Comparison of ENCODE assay signal across 12 mouse cellular contexts in genomic region chr17:29451841-29452210, GRCm38 (mm10). TPM values are rescaled to one million over a fixed set of nuclear protein-coding genes. Genes with fewer than 3 reads are reported as not detected.
DNase-seq lines count a peak whose midpoint lies in the region; ATAC-seq lines count a peak whose summit lies in the region.
"Had no signal": no experiment of that assay in that cellular context is flagged by ENCODE, and none has a peak within 500 bp of the region (broad histone marks: within the 10 kb centered on the region; RNA-seq: fewer than 3 reads in every experiment).

No protein-coding gene starts in this region.

- no peaks in the 10 kb centered on the region for H3K27me3 ChIP-seq in heart, embryonic 10.5 days (ENCODE audit: insufficient read depth, poor library complexity, severe bottlenecking)
- H3K27me3 ChIP-seq in kidney, embryonic 16.5 days (ENCODE audit: insufficient read depth, low read length), result no peaks in the 10 kb centered on the region
- H3K27me3 ChIP-seq in intestine, embryonic 16.5 days (replicated peaks; ENCODE audit: control insufficient read depth, insufficient read depth, low read length), result no peaks in the 10 kb centered on the region

- H3K4me3 ChIP-seq in heart, embryonic 10.5 days, result peak overlapping the region; percentile 42
- H3K4me3 ChIP-seq in kidney, embryonic 16.5 days (ENCODE audit: low read length), result no peak overlapping the region
- H3K4me3 ChIP-seq in intestine, embryonic 16.5 days (ENCODE audit: low read length), result no peak overlapping the region

- no peaks in the 10 kb centered on the region for H3K36me3 ChIP-seq in heart, embryonic 10.5 days
- no peaks in the 10 kb centered on the region for H3K36me3 ChIP-seq in kidney, embryonic 16.5 days (ENCODE audit: insufficient read depth, low read length)
- H3K36me3 ChIP-seq in intestine, embryonic 16.5 days (ENCODE audit: control insufficient read depth, insufficient read depth, low read length), result no peaks in the 10 kb centered on the region

- peak overlapping the region; percentile 91 for H3K27ac ChIP-seq in heart, embryonic 10.5 days
- peak overlapping the region; percentile 85 for H3K27ac ChIP-seq in kidney, embryonic 16.5 days (ENCODE audit: low read length)
- H3K27ac ChIP-seq in intestine, embryonic 16.5 days (ENCODE audit: low read length), result peak overlapping the region; percentile 84
- H3K27ac ChIP-seq: macrophage had no signal

- ATAC-seq in kidney, embryonic 16.5 days (ENCODE audit: low FRiP score, low TSS enrichment), result no peak
- no peak for ATAC-seq in intestine, embryonic 16.5 days

- H3K4me2 ChIP-seq in kidney, embryonic 16.5 days (replicated peaks; ENCODE audit: low read depth, low read length), result peak overlapping the region; percentile 45; the same call in 1 of the 2 replicates
- H3K4me2 ChIP-seq in intestine, embryonic 16.5 days (ENCODE audit: low read depth, low read length), result no peak overlapping the region

- H3K9me3 ChIP-seq in heart, embryonic 10.5 days, result no peaks in the 10 kb centered on the region
- no peaks in the 10 kb centered on the region for H3K9me3 ChIP-seq in kidney, embryonic 16.5 days (ENCODE audit: low read length)
- peaks cover 3% of the 10 kb centered on the region; the same call in 1 of the 2 replicates for H3K9me3 ChIP-seq in intestine, embryonic 16.5 days (ENCODE audit: control insufficient read depth, low read length)

- H3K4me1 ChIP-seq in heart, embryonic 10.5 days, result peaks cover 58% of the 10 kb centered on the region
- H3K4me1 ChIP-seq in kidney, embryonic 16.5 days (ENCODE audit: insufficient read depth, low read length), result peaks cover 19% of the 10 kb centered on the region
- H3K4me1 ChIP-seq in intestine, embryonic 16.5 days (ENCODE audit: control insufficient read depth, insufficient read depth, low read length), result peaks cover 28% of the 10 kb centered on the region

- DNase-seq in heart, embryonic 10.5 days (ENCODE audit: low spot score), result no peak
- no peak for DNase-seq in heart, adult 9 months (ENCODE audit: low spot score in 2 of 2)
- DNase-seq in kidney, postnatal 10 days, result no peak
- DNase-seq in ES-CJ7 (ENCODE audit: low read depth, low spot score), result peak; percentile 64
- no peak for DNase-seq in spleen, adult 12 weeks (ENCODE audit: low spot score)
- DNase-seq in cerebellum, adult 9-11 months, result no peak
- DNase-seq: adrenal gland, postnatal 36 days; cerebellum, adult 2 months; gastrocnemius, postnatal 25 days had no signal

- H3K9ac ChIP-seq in kidney, embryonic 16.5 days (replicated peaks; ENCODE audit: low read length), result no peak overlapping the region
- H3K9ac ChIP-seq in intestine, embryonic 16.5 days (ENCODE audit: low read depth, low read length), result no peak overlapping the region

- 21% methylated on average over 8 of the region's 8 CpGs for WGBS in heart, embryonic 10.5 days
- WGBS in kidney, embryonic 16.5 days, result 40% methylated on average over 8 of the region's 8 CpGs
- WGBS in intestine, embryonic 16.5 days, result 44% methylated on average over 8 of the region's 8 CpGs

RNA-seq across cellular contexts. Expression of gene Pim1, which starts 38.7 kb away (rescaled TPM):
- polyA plus RNA-seq in heart, embryonic 10.5 days (2016; fragmentation: Nextera tagmentation; extraction: Ambion mirVana), result 28.7 and 31.4 TPM in 2 replicates
- 12.5 and 14.5 TPM in 2 replicates for polyA plus RNA-seq in kidney, embryonic 16.5 days (2015; fragmentation: Nextera tagmentation; extraction: Ambion mirVana)
- polyA plus RNA-seq in intestine, embryonic 16.5 days (2015; fragmentation: Nextera tagmentation; extraction: Ambion mirVana), result 11.8 and 12.8 TPM in 2 replicates
